Mouse (Mus musculus) testis, adult 10 weeks (tissue): Measurements from ENCODE around the gene Sptlc3. TPM values are rescaled to one million over a fixed set of nuclear protein-coding genes. Genes with fewer than 3 reads are reported as not detected.

Experiments used
- polyA plus RNA-seq: library from polyadenylated mRNA; stranded (reverse); fragments of 350-450 nt; fragmentation: Illumina TruSeq; extraction: RNeasy Lipid Tissue Mini Kit (QIAGEN cat#74804); gene quantifications from one replicate; pipeline ENCODE4 v1.2.3, GENCODE M21; 2014; ENCODE audit warnings: low read depth, low replicate concordance

The Sptlc3 gene
- 0.45 TPM for polyA plus RNA-seq

DNA sequence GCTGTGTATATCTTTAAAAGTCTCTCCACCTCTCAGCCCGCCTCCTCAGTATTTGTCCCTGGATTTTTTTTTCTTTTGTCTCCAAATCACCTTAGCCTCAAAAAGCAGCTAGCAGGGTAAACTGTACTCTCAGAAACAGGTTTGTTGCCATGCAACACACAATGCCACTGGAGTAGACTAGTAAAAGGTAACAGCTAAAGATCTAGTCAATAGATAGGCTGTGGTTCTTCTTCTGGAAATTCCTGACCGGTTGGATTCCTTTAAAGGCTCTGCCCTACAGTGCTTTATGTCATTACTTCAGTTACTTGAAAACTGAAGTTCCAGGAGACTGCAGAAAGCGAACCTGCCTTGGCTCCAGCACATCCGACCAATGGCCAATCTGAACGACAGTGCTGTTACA, at the start of gene Sptlc3:
Gene Sptlc3 (plus strand): TSS at position 78 of the 400 bp plus-strand sequence.

GRCm38 (mm10) chr2:139677809-139678274, 184.1 kb downstream of the Sptlc3 start, which contains the start of gene Ism1:
TSS of gene Ism1 (plus strand) at chr2:139678178.

Other genes with a start within 250 kb of the Sptlc3 start
- gene Ism1, start 184.3 kb downstream of the Sptlc3 start, polyA plus RNA-seq, result 0.31 TPM